Mouse (Mus musculus) heart, adult 2 months (tissue): ENCODE measurements around the gene Mindy1. TPM values are rescaled to one million over a fixed set of nuclear protein-coding genes. Genes with fewer than 3 reads are reported as not detected.

ENCODE experiments used
- DNase-seq, 2 experiments: peaks; one replicate each; pipeline ENCODE4 v3.0.0; 2021
- H3K27ac ChIP-seq: fragments of 200-600 bp; 2 replicates; pipeline ENCODE4 v1.8.1; 2022
- H3K27me3 ChIP-seq: fragments of 200-500 bp; 2 replicates; pipeline ENCODE4 v1.6.1; 2012; ENCODE audit warnings: mild to moderate bottlenecking, low read length, inconsistent platforms, mixed read lengths; ENCODE audit not compliant: control insufficient read depth, insufficient read depth
- H3K36me3 ChIP-seq: fragments of 200-500 bp; 2 replicates; pipeline ENCODE4 v1.6.1; 2012; ENCODE audit warnings: low read length, inconsistent platforms; ENCODE audit not compliant: control insufficient read depth, insufficient read depth
- H3K4me1 ChIP-seq: fragments of 200-500 bp; 2 replicates; pipeline ENCODE4 v1.6.1; 2011; ENCODE audit warnings: low read length; ENCODE audit not compliant: control insufficient read depth, insufficient read depth
- H3K4me3 ChIP-seq: fragments of 200-600 bp; 2 replicates; pipeline ENCODE4 v1.8.1; 2022
- H3K79me2 ChIP-seq: fragments of 200-500 bp; replicated peaks from 2 replicates; pipeline ENCODE4 v1.6.1; 2012; ENCODE audit warnings: mild to moderate bottlenecking, inconsistent platforms, low read length, moderate library complexity, mixed read lengths; ENCODE audit not compliant: control insufficient read depth, insufficient read depth
- H3K9ac ChIP-seq: fragments of 200-500 bp; 2 replicates; pipeline ENCODE4 v1.6.1; 2012; ENCODE audit warnings: low read depth, mild to moderate bottlenecking, control low read depth, inconsistent platforms, low read length, mixed read lengths
- CTCF ChIP-seq: fragments of 200-600 bp; IDR thresholded peaks from 2 replicates; pipeline ENCODE4 v1.8.1; 2022; ENCODE audit warnings: antibody characterized with exemption, mild to moderate bottlenecking, moderate library complexity
- EP300 ChIP-seq: fragments of 200-500 bp; IDR thresholded peaks from 2 replicates; pipeline ENCODE4 v1.6.1; 2011; ENCODE audit warnings: low read depth, low read length, control low read depth; ENCODE audit not compliant: insufficient read depth
- POLR2A ChIP-seq: fragments of 200-500 bp; IDR thresholded peaks from 2 replicates; pipeline ENCODE4 v1.6.1; 2011; ENCODE audit warnings: mild to moderate bottlenecking, low read depth, low read length, control low read depth; ENCODE audit not compliant: insufficient read depth
- WGBS: fragments of 180-500 bp; shearing (Covaris S2); methylation state at CpG from one replicate; pipeline ENCODE4 v1.1.7; 2018; 5-methylcytosine and 5-hydroxymethylcytosine counted together
- intact Hi-C: fragments of 180-260 bp; cut with DNase I; formaldehyde crosslinking; loops from one replicate; pipeline ENCODE4 v1.15.1; 2025
- polyA plus RNA-seq: library from polyadenylated mRNA; depleted of rRNA; stranded (reverse); fragments of >200 nt; gene quantifications from 2 replicates; pipeline ENCODE4 v1.2.3, GENCODE M21; 2012
- total RNA-seq, 2 experiments: library from RNA; stranded (reverse); gene quantifications; 2 replicates each; pipeline ENCODE4 v1.2.3; 2021

The Mindy1 gene
- total and polyA plus RNA-seq, 3 experiments: 17.5 to 32.2 (median 21.3) TPM

GRCm38 (mm10) chr3:95319701-95320625, 38.8 kb downstream of the Mindy1 start:
- Histone ChIP-seq H3K79me2 (no peaks in the 10 kb centered on the region), H3K9ac (no peak overlapping the region), H3K27me3 (no peaks in the 10 kb centered on the region), H3K36me3 (peaks cover 8% of the 10 kb centered on the region; the same call in 1 of the 2 replicates), H3K4me3 (no peak overlapping the region), H3K4me1 (peaks cover 14% of the 10 kb centered on the region), H3K27ac (no peak overlapping the region)
- 65% methylated on average over 12 of the region's 12 CpGs for WGBS
- DNase-seq: no peak
- intact Hi-C loops: no loop called here
- TF ChIP-seq EP300 (no peak), CTCF (no peak)

- no peaks in the 10 kb centered on the region for H3K79me2 ChIP-seq
- WGBS: 81% methylated on average over 3 of the region's 3 CpGs
- no peak for DNase-seq
- TF ChIP-seq CTCF: no peak
- no peak overlapping the region for H3K27ac ChIP-seq
- no peaks in the 10 kb centered on the region; the same call in 1 of the 2 replicates for H3K36me3 ChIP-seq
- intact Hi-C loops: no loop called here
- H3K27me3 ChIP-seq: no peaks in the 10 kb centered on the region
- no peak overlapping the region for H3K4me3 ChIP-seq
- H3K9ac ChIP-seq: no peak overlapping the region
- H3K4me1 ChIP-seq: peaks cover 6% of the 10 kb centered on the region
Measured at GRCm38 (mm10) chr3:95323429-95323828, 42.3 kb downstream of the Mindy1 start.

GRCm38 (mm10) chr3:95324454-95325144, 43.5 kb downstream of the Mindy1 start:
- Histone ChIP-seq H3K27me3 (no peaks in the 10 kb centered on the region), H3K27ac (no peak overlapping the region), H3K36me3 (no peaks in the 10 kb centered on the region; the same call in 1 of the 2 replicates), H3K4me3 (no peak overlapping the region), H3K79me2 (no peaks in the 10 kb centered on the region), H3K4me1 (no peaks in the 10 kb centered on the region), H3K9ac (no peak overlapping the region)
- DNase-seq: no peak
- WGBS: 91% methylated on average over 6 of the region's 6 CpGs
- intact Hi-C loops: no loop called here
- TF ChIP-seq CTCF: peak; percentile 49
- no peak for TF ChIP-seq POLR2A

GRCm38 (mm10) chr3:95328803-95329404, 47.8 kb downstream of the Mindy1 start:
- no peak for TF ChIP-seq EP300
- no peak for TF ChIP-seq CTCF
- TF ChIP-seq POLR2A: no peak
- no peaks in the 10 kb centered on the region for H3K4me1 ChIP-seq
- H3K27me3 ChIP-seq: no peaks in the 10 kb centered on the region
- WGBS: 93% methylated on average over 1 of the region's 1 CpGs
- no peaks in the 10 kb centered on the region; the same call in 1 of the 2 replicates for H3K36me3 ChIP-seq
- DNase-seq: no peak
- no peaks in the 10 kb centered on the region for H3K79me2 ChIP-seq
- intact Hi-C loops: no loop called here
- H3K4me3 ChIP-seq: no peak overlapping the region
- H3K27ac ChIP-seq: no peak overlapping the region
- no peak overlapping the region for H3K9ac ChIP-seq

GRCm38 (mm10) chr3:95331528-95331927, 50.4 kb downstream of the Mindy1 start:
- no peak overlapping the region for H3K27ac ChIP-seq
- H3K27me3 ChIP-seq: no peaks in the 10 kb centered on the region
- WGBS: 78% methylated on average over 1 of the region's 1 CpGs
- no peak for DNase-seq
- no peak overlapping the region for H3K9ac ChIP-seq
- H3K36me3 ChIP-seq: no peaks in the 10 kb centered on the region; the same call in 1 of the 2 replicates
- no peak overlapping the region for H3K4me3 ChIP-seq
- H3K4me1 ChIP-seq: no peaks in the 10 kb centered on the region
- H3K79me2 ChIP-seq: no peaks in the 10 kb centered on the region
- intact Hi-C loops: no loop called here
- TF ChIP-seq CTCF (no peak), EP300 (no peak), POLR2A (no peak)

- Histone ChIP-seq H3K4me3 (no peak overlapping the region), H3K4me1 (no peaks in the 10 kb centered on the region), H3K9ac (no peak overlapping the region), H3K79me2 (no peaks in the 10 kb centered on the region), H3K36me3 (peaks cover 2% of the 10 kb centered on the region; the same call in 1 of the 2 replicates), H3K27me3 (no peaks in the 10 kb centered on the region), H3K27ac (no peak overlapping the region)
- no peak for DNase-seq
- TF ChIP-seq POLR2A (no peak), EP300 (no peak), CTCF (no peak)
- intact Hi-C loops: no loop called here
- WGBS: 92% methylated on average over 4 of the region's 4 CpGs
Measured at GRCm38 (mm10) chr3:95337345-95337744, 56.2 kb downstream of the Mindy1 start.
